Mouse (Mus musculus) heart, adult 2 months (tissue): ENCODE data around the gene Gm20388.

Experiments
- CTCF ChIP-seq: fragments of 200-600 bp; IDR thresholded peaks from 2 replicates; pipeline ENCODE4 v1.8.1; 2022; ENCODE audit warnings: antibody characterized with exemption, mild to moderate bottlenecking, moderate library complexity
- EP300 ChIP-seq: fragments of 200-500 bp; IDR thresholded peaks from 2 replicates; pipeline ENCODE4 v1.6.1; 2011; ENCODE audit warnings: low read depth, low read length, control low read depth; ENCODE audit not compliant: insufficient read depth
- POLR2A ChIP-seq: fragments of 200-500 bp; IDR thresholded peaks from 2 replicates; pipeline ENCODE4 v1.6.1; 2011; ENCODE audit warnings: mild to moderate bottlenecking, low read depth, low read length, control low read depth; ENCODE audit not compliant: insufficient read depth

- no peak for TF ChIP-seq EP300
- peak; percentile 78 for TF ChIP-seq CTCF
- TF ChIP-seq POLR2A, result no peak
Measured at GRCm38 (mm10) chr8:123643330-123644051, 3732.8 kb downstream of the Gm20388 start.
